Mouse (Mus musculus) myocyte (in vitro differentiated cells): ENCODE measurements around the gene Etv6. TPM values are rescaled to one million over a fixed set of nuclear protein-coding genes. Genes with fewer than 3 reads are reported as not detected.

Source experiments
- H3K27me3 ChIP-seq: one replicate; pipeline ENCODE4 v1.6.1; 2011; ENCODE audit not compliant: control insufficient read depth, insufficient read depth, insufficient read length
- H3K36me3 ChIP-seq: one replicate; pipeline ENCODE4 v1.6.1; 2011; ENCODE audit not compliant: control insufficient read depth, insufficient read depth
- H3K4me2 ChIP-seq: one replicate; pipeline ENCODE4 v1.6.1; 2011; ENCODE audit warnings: low read depth, control low read depth
- H3K4me3 ChIP-seq: one replicate; pipeline ENCODE4 v1.5.1; 2011; ENCODE audit warnings: mild to moderate bottlenecking, control low read depth, moderate library complexity
- H3K79me2 ChIP-seq: one replicate; pipeline ENCODE4 v1.6.1; 2011; ENCODE audit not compliant: control insufficient read depth, insufficient read depth
- H3ac ChIP-seq: one replicate; pipeline ENCODE4 v1.6.1; 2011; ENCODE audit not compliant: control insufficient read depth, insufficient read length
- CEBPB ChIP-seq: IDR thresholded peaks from 2 replicates; pipeline ENCODE4 v1.6.1; 2011; ENCODE audit warnings: mild to moderate bottlenecking, moderate library complexity; ENCODE audit not compliant: poor library complexity, insufficient read depth, severe bottlenecking
- E2F4 ChIP-seq: IDR thresholded peaks from one replicate; pipeline ENCODE4 v1.6.1; 2011; ENCODE audit warnings: mild to moderate bottlenecking, control low read depth, moderate library complexity; ENCODE audit not compliant: insufficient read depth
- MAX ChIP-seq: IDR thresholded peaks from one replicate; pipeline ENCODE4 v1.6.1; 2011; ENCODE audit warnings: low read depth, mild to moderate bottlenecking, control low read depth
- MYOD1 ChIP-seq, 3 experiments: IDR thresholded peaks; one replicate each; pipeline ENCODE4 v1.6.1; 2011; ENCODE audit warnings: control low read depth in 2 of 3, low read depth in 2 of 3, mild to moderate bottlenecking in 2 of 3, moderate library complexity in 1 of 3; ENCODE audit not compliant: insufficient read length in 2 of 3, control insufficient read depth in 1 of 3
- MYOG ChIP-seq, 3 experiments: IDR thresholded peaks; one replicate each; pipeline ENCODE4 v1.6.1; 2011; ENCODE audit warnings: control low read depth in 2 of 3, low read depth in 2 of 3, mild to moderate bottlenecking in 2 of 3; ENCODE audit not compliant: insufficient read length in 2 of 3, control insufficient read depth in 1 of 3, insufficient read depth in 1 of 3
- POLR2A ChIP-seq: IDR thresholded peaks from one replicate; pipeline ENCODE4 v1.6.1; 2011; ENCODE audit warnings: low read depth, mild to moderate bottlenecking, control low read depth, moderate library complexity; ENCODE audit not compliant: insufficient read length
- POLR2AphosphoS2 ChIP-seq: IDR thresholded peaks from one replicate; pipeline ENCODE4 v1.6.1; 2011; ENCODE audit warnings: low read depth, control low read depth; ENCODE audit not compliant: insufficient read length
- REST ChIP-seq: IDR thresholded peaks from one replicate; pipeline ENCODE4 v1.6.1; 2011; ENCODE audit warnings: mild to moderate bottlenecking, control low read depth, moderate library complexity; ENCODE audit not compliant: insufficient read depth, insufficient read length
- SRF ChIP-seq: IDR thresholded peaks from one replicate; pipeline ENCODE4 v1.6.1; 2011; ENCODE audit warnings: low read depth; ENCODE audit not compliant: control insufficient read depth, insufficient read length
- TCF12 ChIP-seq: IDR thresholded peaks from one replicate; pipeline ENCODE4 v1.6.1; 2011; ENCODE audit warnings: mild to moderate bottlenecking, control low read depth; ENCODE audit not compliant: poor library complexity, insufficient read depth, severe bottlenecking
- TCF3 ChIP-seq: IDR thresholded peaks from one replicate; pipeline ENCODE4 v1.6.1; 2011; ENCODE audit warnings: low read depth, control low read depth; ENCODE audit not compliant: insufficient read length
- USF1 ChIP-seq: IDR thresholded peaks from one replicate; pipeline ENCODE4 v1.6.1; 2011; ENCODE audit warnings: low read depth, mild to moderate bottlenecking, control low read depth, moderate library complexity
- polyA plus RNA-seq: library from polyadenylated mRNA; unstranded; fragments of >200 nt; fragmentation: generic; extraction: Trizol; gene quantifications from one replicate; pipeline ENCODE4 v1.2.1, GENCODE M21; 2012; ENCODE audit warnings: missing spikeins

Etv6 gene
- polyA plus RNA-seq, 1 experiment = 6.8 TPM

DNA sequence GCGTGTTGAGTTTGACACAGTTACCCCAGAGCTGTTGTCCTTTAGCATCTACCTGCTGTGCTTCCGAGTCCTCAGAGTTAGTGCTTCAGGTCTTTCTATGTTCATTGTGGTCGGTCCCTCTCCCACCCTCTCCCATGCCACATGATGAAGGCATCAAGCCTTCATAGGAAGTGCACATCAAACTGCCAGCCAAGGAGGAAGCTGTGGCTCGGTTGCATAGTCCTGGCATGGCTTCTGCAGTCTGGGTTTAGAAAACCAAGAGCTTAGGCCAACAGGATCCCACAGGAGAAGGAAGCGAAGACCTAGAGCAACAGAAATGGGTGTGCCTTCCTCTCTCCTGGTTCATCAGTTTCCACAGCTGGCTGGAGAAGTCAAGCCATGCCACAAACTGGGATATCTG lies 166.7 kb downstream of the Etv6 start:
- no peak overlapping the region for H3K4me3 ChIP-seq
- no peak overlapping the region for H3ac ChIP-seq
- H3K4me2 ChIP-seq = no peak overlapping the region
- H3K36me3 ChIP-seq = no peaks in the 10 kb centered on the region
- H3K27me3 ChIP-seq = no peaks in the 10 kb centered on the region
- H3K79me2 ChIP-seq = no peaks in the 10 kb centered on the region
- TF ChIP-seq CEBPB = no peak
- no peak for TF ChIP-seq MAX
- no peak for TF ChIP-seq MYOD1 (IDR thresholded peaks at IDR 0.05; ENCODE audit: control insufficient read depth in 1 of 3, insufficient read length in 2 of 3, low read depth in 2 of 3)
- TF ChIP-seq TCF12 = no peak
- no peak for TF ChIP-seq REST
- TF ChIP-seq TCF3 = no peak
- no peak for TF ChIP-seq POLR2AphosphoS2
- no peak for TF ChIP-seq SRF
- no peak for TF ChIP-seq MYOG (IDR thresholded peaks at IDR 0.05; ENCODE audit: control insufficient read depth in 1 of 3, insufficient read depth in 1 of 3, insufficient read length in 2 of 3, low read depth in 2 of 3)
- no peak for TF ChIP-seq USF1
- no peak for TF ChIP-seq POLR2A
- TF ChIP-seq E2F4 = no peak

DNA sequence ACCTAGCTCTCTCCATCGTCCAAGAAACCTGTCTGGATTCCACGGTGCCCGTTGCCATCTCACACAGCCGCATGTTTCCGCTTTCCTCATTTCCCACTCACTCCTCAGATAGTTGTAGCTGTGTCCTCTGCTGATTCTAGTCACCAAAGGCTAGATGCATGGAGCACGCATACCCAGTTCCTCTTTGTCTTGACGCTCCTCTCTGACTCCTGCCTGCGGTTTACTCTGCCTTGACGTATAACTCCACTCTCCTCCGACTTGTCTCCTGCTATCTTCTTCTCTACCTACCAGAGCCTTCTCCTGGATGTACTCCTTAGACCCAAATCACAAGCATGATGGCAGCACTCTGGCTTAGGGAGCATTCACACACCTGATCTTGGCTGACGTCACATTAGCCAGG lies 169.7 kb downstream of the Etv6 start:
- H3ac ChIP-seq = no peak overlapping the region
- no peaks in the 10 kb centered on the region for H3K27me3 ChIP-seq
- no peak for TF ChIP-seq USF1
- H3K36me3 ChIP-seq = no peaks in the 10 kb centered on the region
- no peaks in the 10 kb centered on the region for H3K79me2 ChIP-seq
- H3K4me3 ChIP-seq = no peak overlapping the region
- no peak overlapping the region for H3K4me2 ChIP-seq

GRCm38 (mm10) chr6:134205726-134206125 lies 170.2 kb downstream of the Etv6 start:
- no peaks in the 10 kb centered on the region for H3K79me2 ChIP-seq
- TF ChIP-seq CEBPB = no peak
- no peak for TF ChIP-seq REST
- TF ChIP-seq POLR2AphosphoS2 = no peak
- TF ChIP-seq MYOG (IDR thresholded peaks at IDR 0.05; ENCODE audit: control insufficient read depth in 1 of 3, insufficient read depth in 1 of 3, insufficient read length in 2 of 3, low read depth in 2 of 3) = no peak
- TF ChIP-seq SRF = no peak
- no peak for TF ChIP-seq MYOD1 (IDR thresholded peaks at IDR 0.05; ENCODE audit: control insufficient read depth in 1 of 3, insufficient read length in 2 of 3, low read depth in 2 of 3)
- no peak for TF ChIP-seq POLR2A
- no peak for TF ChIP-seq TCF12
- TF ChIP-seq TCF3 = no peak
- no peak for TF ChIP-seq MAX
- no peak for TF ChIP-seq USF1

GRCm38 (mm10) chr6:134206251-134206650 lies 170.8 kb downstream of the Etv6 start:
- TF ChIP-seq MAX = no peak
- no peak for TF ChIP-seq CEBPB
- TF ChIP-seq REST = no peak
- TF ChIP-seq MYOD1 (IDR thresholded peaks at IDR 0.05; ENCODE audit: control insufficient read depth in 1 of 3, insufficient read length in 2 of 3, low read depth in 2 of 3) = no peak
- TF ChIP-seq TCF12 = no peak
- TF ChIP-seq MYOG (IDR thresholded peaks at IDR 0.05; ENCODE audit: control insufficient read depth in 1 of 3, insufficient read depth in 1 of 3, insufficient read length in 2 of 3, low read depth in 2 of 3) = no peak
- TF ChIP-seq POLR2A = no peak
- TF ChIP-seq E2F4 = no peak
- no peak for TF ChIP-seq SRF
- no peak for TF ChIP-seq POLR2AphosphoS2
- TF ChIP-seq USF1 = no peak
- no peak for TF ChIP-seq TCF3
- Histone ChIP-seq H3K36me3 (no peaks in the 10 kb centered on the region), H3K79me2 (no peaks in the 10 kb centered on the region), H3K4me2 (no peak overlapping the region), H3K4me3 (no peak overlapping the region), H3K27me3 (no peaks in the 10 kb centered on the region), H3ac (no peak overlapping the region)

More at GRCm38 (mm10) chr6:134205726-134206125, 170.2 kb downstream of the Etv6 start:
- no peaks in the 10 kb centered on the region for H3K36me3 ChIP-seq
- no peak overlapping the region for H3K4me3 ChIP-seq
- no peak overlapping the region for H3K4me2 ChIP-seq
- no peak overlapping the region for H3ac ChIP-seq
- no peaks in the 10 kb centered on the region for H3K27me3 ChIP-seq

DNA sequence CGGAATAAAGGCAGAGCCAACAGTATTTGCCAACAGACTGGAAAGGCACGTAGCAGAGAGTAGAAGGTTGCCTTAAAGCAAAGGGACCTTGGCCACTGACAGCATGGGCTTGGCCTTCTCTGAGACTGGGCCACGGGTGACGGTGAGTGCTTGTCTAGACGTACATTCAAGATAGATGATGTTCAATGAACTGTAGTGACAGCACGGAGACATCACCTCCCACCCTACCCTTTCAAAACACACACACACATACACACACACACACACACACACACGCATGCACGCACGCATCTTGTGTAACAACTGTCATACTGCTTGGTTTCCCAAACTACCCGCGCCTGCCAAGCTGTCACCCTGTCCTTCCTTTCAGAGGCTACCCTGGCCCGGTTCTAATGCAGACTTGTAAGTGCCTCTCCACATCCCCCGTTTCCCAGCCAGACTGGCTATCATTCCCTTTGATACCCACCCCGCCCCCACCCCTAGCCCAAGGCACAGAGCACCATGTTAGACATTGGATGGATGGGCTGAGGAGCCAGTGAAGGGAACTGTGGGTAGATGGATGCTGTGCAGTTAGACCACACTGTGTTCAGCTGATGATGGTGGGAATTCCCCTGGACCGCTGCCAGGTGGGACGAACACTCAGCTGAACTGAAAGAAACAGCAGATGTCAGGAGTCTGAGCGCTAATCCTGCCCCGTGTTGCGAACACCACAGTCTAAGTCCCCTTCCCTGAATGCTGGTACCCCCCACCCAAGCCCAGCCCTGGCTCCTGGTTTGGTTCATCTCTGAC lies 172.1 kb downstream of the Etv6 start:
- Histone ChIP-seq H3K36me3 (no peaks in the 10 kb centered on the region), H3K4me3 (no peak overlapping the region), H3K79me2 (no peaks in the 10 kb centered on the region), H3ac (no peak overlapping the region), H3K27me3 (no peaks in the 10 kb centered on the region), H3K4me2 (no peak overlapping the region)
- TF ChIP-seq POLR2AphosphoS2 (no peak), TCF12 (no peak), MAX (no peak), TCF3 (no peak), MYOD1 (IDR thresholded peaks at IDR 0.05; ENCODE audit: control insufficient read depth in 1 of 3, insufficient read length in 2 of 3, low read depth in 2 of 3) (no peak), MYOG (IDR thresholded peaks at IDR 0.05; ENCODE audit: control insufficient read depth in 1 of 3, insufficient read depth in 1 of 3, insufficient read length in 2 of 3, low read depth in 2 of 3) (no peak), SRF (no peak), USF1 (no peak), CEBPB (no peak)
